Mouse (Mus musculus) lung, postnatal 4 days (tissue): Measurements from ENCODE around the gene Sipa1l1.
A peak's percentile ranks its signal among the peaks of the same experiment; 100 is the strongest.

Experiments
- DNase-seq, 2 experiments: peaks; one replicate each; pipeline ENCODE4 v3.0.0; 2021

Gene Sipa1l1

GRCm38 (mm10) chr12:82298662-82299460, 129.7 kb downstream of the Sipa1l1 start:
- DNase-seq: no peak

GRCm38 (mm10) chr12:82304140-82304539, 135.0 kb downstream of the Sipa1l1 start:
- no peak for DNase-seq

- no peak for DNase-seq
Observed at GRCm38 (mm10) chr12:82306035-82306434, 136.9 kb downstream of the Sipa1l1 start.

GRCm38 (mm10) chr12:82311593-82311992, 142.5 kb downstream of the Sipa1l1 start:
- no peak for DNase-seq

- DNase-seq: peak in 1 of 2 experiments; percentile 56
Observed at GRCm38 (mm10) chr12:82312091-82312820, 143.1 kb downstream of the Sipa1l1 start.

- no peak for DNase-seq
Observed at GRCm38 (mm10) chr12:82313091-82313490, 144.0 kb downstream of the Sipa1l1 start.

- DNase-seq: no peak
Observed at GRCm38 (mm10) chr12:82319436-82320131, 150.5 kb downstream of the Sipa1l1 start.

- DNase-seq: no peak
Observed at GRCm38 (mm10) chr12:82320204-82320603, 151.1 kb downstream of the Sipa1l1 start.

GRCm38 (mm10) chr12:82321397-82321796, 152.3 kb downstream of the Sipa1l1 start:
- no peak for DNase-seq

GRCm38 (mm10) chr12:82321855-82322254, 152.7 kb downstream of the Sipa1l1 start:
- DNase-seq: no peak

GRCm38 (mm10) chr12:82322759-82323451, 153.8 kb downstream of the Sipa1l1 start:
- no peak for DNase-seq

- DNase-seq: no peak
Observed at GRCm38 (mm10) chr12:82324621-82325020, 155.5 kb downstream of the Sipa1l1 start.

- no peak for DNase-seq
Observed at GRCm38 (mm10) chr12:82325502-82325901, 156.4 kb downstream of the Sipa1l1 start.

- no peak for DNase-seq
Observed at GRCm38 (mm10) chr12:82326438-82326837, 157.3 kb downstream of the Sipa1l1 start.

- no peak for DNase-seq
Observed at GRCm38 (mm10) chr12:82328112-82328511, 159.0 kb downstream of the Sipa1l1 start.

- DNase-seq: no peak
Observed at GRCm38 (mm10) chr12:82332836-82333614, 163.9 kb downstream of the Sipa1l1 start.

- DNase-seq: no peak
Observed at GRCm38 (mm10) chr12:82333999-82334398, 164.9 kb downstream of the Sipa1l1 start.

- DNase-seq: no peak
Observed at GRCm38 (mm10) chr12:82334550-82334949, 165.4 kb downstream of the Sipa1l1 start.

GRCm38 (mm10) chr12:82335095-82335494, 166.0 kb downstream of the Sipa1l1 start:
- DNase-seq: no peak

GRCm38 (mm10) chr12:82338550-82338949, 169.4 kb downstream of the Sipa1l1 start:
- no peak for DNase-seq

GRCm38 (mm10) chr12:82339221-82339861, 170.2 kb downstream of the Sipa1l1 start:
- peak; percentile 29 to 65 for DNase-seq
